Mouse (Mus musculus) c-Kit-positive CD71-positive TER-119-negative erythroid progenitor cells, embryonic 14.5 days (primary cell): ENCODE data around the gene Cpn1.

Experiments
- DNase-seq: peaks from one replicate; pipeline ENCODE4 v3.0.0-alpha.2; 2013; ENCODE audit warnings: low read depth

Cpn1 gene

GRCm38 (mm10) chr19:43939769-43940689 lies 46.3 kb downstream of the Cpn1 start, which contains the start of gene Dnmbp:
Gene Dnmbp (minus strand): TSS chr19:43940191.
- DNase-seq: peak; percentile 54

DNA sequence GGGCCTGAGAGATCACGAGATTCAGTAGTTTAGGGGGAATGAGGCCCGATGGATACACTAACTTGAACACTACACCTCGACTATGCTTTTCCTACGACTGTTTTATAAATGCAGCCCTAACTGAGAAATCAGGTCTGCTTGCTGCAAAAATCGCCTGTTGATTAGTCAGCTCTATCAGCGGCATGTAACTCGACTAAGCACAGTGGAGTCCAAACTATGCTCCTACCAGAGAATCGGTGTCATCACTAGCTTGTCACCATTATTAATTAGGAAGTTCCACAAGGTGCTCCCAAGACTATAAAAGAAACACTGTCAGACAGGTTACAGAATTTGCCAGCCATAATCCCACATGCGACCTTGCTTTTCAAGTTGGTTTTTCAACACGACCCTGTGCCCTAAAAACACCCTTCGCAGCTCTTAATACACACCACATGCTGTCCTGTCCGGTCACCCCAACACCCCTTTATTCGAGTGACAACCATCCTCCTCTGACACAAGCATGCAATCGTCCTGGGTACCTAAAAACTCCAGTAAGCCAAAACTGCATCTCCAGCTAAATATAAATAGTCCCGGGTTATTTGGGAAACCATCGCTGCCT lies 47.1 kb downstream of the Cpn1 start:
- no peak for DNase-seq

DNA sequence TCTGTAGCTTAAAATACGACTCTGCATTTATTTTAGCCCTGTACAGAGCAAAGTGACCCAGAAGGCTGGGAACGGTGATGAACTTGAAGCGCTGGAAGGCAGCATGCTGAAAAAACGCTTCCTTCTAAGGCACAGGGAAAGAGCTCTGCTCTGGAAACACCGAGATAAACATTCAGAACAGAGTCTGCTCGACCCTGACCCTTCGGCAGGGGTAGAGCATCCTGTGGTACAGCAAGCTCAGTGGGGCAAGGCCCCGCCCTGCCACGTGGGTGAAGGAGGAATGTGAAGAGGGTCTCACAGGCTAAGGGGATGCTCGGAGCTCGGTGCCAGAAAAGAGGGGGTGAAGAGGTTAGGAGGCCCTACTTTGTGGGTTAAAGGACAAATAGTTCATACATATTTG lies 48.0 kb downstream of the Cpn1 start:
- DNase-seq: no peak

DNA sequence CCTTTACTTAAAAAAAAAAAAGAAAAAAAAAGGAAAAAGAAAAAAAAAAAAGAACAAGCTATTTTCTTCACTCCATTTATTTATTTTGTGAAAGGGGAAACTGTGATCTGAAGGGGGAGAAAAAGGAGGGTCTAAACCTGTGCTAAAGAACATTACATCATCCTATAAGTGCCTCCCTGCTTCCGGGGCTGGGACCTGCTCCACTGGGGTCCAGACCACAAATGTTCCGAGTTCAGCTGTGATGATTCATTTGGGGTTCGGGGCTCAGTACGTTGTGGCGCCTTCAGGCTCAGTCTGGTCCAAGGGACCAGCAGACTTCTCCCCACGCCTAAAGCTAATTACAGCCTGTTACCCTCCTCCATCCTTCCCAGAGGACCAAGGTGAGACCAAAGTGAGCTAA lies 55.4 kb downstream of the Cpn1 start:
- no peak for DNase-seq

GRCm38 (mm10) chr19:43930366-43930765 lies 56.0 kb downstream of the Cpn1 start:
- DNase-seq: no peak

- DNase-seq: no peak
Measured at GRCm38 (mm10) chr19:43929869-43930268, 56.5 kb downstream of the Cpn1 start.

DNA sequence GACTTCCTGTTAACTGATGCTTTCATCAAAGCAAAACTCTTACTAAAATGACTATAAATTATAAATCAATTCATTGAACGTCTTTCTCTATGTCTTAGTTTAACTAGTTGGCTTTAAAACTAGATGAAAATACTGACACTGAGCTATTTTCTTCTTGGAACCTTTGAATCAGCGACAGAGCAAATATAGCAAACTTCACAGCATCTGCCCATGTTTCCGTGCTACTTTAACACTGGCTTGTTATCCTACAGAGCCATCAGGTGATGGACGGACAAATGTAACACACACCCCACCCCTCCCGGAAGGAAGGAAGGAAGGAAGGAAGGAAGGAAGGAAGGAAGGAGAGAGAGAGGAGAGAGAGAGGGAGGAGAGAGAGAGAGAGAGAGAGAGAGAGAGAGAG lies 58.4 kb downstream of the Cpn1 start:
- DNase-seq: no peak

DNA sequence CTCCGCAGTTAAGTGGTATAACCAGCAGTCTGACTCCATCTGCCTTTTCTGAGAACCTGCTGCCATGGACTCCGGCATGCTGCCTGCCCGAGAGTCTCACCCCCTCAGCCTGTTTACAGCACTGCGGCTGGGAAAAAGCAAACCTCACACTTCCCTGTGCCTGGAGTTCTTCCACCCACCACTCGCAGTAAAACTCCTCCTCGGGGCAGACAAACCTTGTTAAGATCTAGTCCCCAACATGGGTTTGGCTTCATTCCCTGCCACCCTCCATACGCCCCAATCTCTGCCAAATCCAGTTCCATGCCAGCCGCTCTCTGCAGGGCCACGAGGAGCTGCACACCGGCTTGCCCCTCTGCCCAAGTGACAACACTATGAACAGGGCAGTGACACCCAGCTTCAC lies 59.3 kb downstream of the Cpn1 start:
- DNase-seq: no peak

DNA sequence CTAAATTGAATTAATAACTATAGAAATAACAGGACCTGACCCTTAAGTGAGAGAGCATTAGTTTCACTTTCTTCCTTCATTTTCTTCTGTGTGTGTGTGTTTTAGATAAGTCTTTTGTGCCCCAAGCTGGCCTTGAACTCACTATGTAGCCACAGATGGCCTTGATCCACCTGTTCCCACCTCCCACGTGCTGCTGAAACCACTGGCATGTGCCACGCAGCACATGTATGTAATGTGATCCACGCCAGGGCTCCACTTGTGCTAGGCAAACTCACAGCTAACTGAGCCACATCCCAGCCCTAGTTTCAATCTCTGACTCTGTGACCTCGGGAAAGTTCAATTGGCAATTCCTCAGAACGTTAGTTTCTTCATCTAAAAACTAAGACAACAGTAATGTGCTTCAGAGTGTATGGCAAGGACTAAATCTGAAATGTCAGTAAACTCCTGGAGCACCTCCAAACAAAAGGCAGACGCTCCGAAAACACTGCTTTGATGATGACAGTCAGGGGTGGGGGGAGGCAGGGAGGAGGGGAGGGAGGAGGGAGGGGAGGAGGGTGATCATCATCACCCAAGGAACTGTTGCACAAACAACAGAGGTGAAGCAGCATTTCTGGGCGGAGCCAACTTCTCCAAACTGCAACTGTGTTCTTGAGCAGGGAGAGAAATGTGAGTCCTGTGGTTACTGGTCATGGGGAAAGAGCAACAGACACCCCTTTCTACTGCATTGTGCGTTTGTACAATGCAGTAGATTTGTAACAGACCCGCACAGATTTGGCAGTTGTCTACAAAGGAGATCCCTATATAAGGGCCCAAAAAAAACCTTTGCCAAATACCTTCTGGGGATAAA lies 60.0 kb downstream of the Cpn1 start:
- no peak for DNase-seq

DNA sequence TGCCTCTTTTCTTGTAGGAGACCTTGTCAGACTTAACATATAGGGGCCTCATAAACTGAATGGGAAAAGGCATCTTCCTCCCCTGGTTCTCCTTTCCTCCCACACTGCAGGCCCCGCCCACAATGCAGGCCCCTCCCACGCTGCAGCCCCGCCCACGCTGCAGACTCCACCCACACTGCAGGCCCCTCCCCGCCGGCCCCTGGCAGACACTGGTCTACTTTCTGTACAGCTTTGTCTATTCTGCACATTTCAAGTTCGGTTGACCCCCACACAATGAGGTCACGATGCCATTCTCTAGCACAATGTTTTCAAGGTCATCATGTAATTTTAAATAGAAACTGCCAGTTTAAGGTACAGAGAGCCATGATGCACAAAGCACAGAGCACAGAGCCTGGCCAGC lies 62.0 kb downstream of the Cpn1 start:
- no peak for DNase-seq

GRCm38 (mm10) chr19:43922963-43923362 lies 63.4 kb downstream of the Cpn1 start:
- no peak for DNase-seq

DNA sequence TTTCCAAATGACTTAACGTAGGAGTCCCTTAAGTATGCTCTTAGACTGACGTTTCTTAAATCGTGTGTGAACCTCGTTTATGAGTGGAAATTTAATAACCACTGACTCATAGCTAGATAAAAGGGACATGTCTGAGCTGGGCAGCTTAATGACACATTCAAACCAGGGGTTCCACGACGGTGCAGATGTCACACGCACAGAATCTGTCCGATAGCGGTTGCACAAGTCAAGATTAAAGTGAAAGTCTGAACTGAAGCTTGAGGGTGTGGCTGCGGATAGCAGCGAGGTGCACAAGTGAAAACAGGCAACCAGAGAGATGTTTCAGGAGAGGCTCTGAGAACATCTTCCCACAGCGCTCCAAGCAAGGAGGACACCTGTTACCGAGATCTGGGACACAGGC lies 64.9 kb downstream of the Cpn1 start:
- DNase-seq: no peak

DNA sequence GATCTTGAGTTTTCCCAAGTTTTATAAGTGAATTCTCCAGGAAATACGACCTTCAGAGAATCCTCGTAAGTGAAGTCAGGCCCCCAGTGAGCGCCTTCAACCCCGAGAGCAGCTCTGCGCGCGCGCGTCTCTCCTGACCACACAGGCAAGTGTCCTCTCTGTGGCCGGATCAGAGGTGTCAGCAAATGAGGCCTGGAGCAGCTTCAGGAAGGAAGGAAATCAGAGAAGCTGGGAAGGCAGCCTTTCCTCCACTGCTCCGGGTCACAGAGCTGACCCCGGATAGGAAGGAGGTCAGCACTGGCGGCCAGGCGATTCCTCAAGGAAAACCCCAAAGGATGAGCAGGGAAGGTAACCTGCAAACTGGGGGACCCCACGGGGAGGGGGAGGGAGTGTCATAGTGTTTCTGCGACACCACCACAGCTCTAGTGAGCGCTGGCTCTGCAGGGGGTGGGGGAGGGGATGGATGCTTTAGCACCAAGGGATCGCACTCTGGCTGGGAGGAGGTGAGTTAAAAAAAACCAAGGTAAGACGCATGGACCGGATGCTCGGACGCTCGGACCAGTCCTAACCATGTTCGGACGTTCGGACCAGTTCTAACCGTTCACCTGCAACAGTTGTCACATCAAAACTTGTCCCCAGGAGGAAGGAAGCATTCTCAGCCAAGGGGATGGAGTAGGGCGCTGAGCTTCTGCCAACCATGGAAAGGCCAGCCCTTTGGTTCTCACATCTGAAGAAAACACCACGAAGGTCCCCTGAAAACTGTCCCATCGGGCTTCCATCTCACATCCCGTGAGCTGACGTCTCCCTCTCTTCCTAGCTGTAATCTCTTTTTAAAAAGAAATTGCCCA lies 65.7 kb downstream of the Cpn1 start:
- DNase-seq: no peak

GRCm38 (mm10) chr19:43919841-43920240 lies 66.5 kb downstream of the Cpn1 start:
- no peak for DNase-seq

GRCm38 (mm10) chr19:43918834-43919233 lies 67.5 kb downstream of the Cpn1 start:
- DNase-seq: no peak

GRCm38 (mm10) chr19:43917763-43918162 lies 68.6 kb downstream of the Cpn1 start:
- DNase-seq: no peak

DNA sequence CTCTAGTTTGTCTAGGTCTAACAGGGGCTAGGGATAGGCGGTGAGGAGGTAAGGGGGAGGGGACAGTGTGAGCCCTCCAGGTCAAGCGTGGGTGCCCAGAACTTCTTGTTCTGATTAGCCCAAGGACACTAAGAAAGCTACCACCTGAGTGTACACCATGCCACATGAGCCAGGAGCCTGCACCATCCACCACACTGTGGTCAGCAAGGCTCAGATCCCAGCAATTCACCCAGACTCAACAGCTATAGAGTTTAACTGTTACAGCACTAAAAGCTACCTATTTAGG lies 69.0 kb downstream of the Cpn1 start:
- no peak for DNase-seq

- no peak for DNase-seq
Measured at GRCm38 (mm10) chr19:43916586-43917405, 69.6 kb downstream of the Cpn1 start.

DNA sequence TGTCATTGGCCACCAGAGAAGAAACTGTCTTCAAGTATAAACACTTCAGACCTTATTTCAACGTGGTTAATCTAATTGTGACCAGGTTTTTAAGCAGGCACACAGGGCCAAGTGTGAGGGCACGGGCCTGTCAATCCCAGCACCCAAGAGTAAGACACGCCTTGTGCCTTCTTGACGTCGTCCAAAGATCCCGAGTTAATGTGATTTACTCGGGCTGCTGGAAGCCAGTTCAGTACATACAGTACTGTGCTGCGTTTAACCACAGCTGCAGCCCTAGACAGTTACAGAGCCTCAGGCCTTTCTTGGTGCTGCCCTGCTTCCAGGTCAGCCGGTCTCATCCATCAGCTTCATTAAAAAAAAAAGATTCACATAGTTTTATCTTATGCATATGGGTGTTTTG lies 70.9 kb downstream of the Cpn1 start:
- no peak for DNase-seq

DNA sequence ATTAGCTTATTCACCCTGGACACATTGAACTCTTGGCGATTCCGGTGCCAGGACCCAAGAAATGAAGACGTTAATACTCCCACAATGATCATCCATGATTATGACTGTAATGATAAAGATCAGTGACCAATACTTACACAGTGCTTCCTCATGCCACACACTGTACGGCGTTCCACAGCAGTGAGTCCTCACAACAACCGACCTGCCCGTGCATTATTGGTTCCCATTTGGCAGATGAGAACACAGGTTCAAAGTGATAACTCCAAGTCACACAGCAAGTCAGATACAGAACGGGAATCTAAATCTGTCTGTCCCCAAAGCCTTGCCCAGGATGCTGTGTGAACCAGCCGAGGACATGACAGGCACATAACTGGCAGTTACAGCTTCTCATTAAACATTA lies 71.4 kb downstream of the Cpn1 start:
- DNase-seq: no peak
